Mouse (Mus musculus) adrenal gland (tissue): ENCODE results near the gene Tulp2.
"Not testable (repeated sequence)": the region's sequence is repeated elsewhere in the genome, so short reads cannot be mapped to it uniquely, and the experiment has no call there.

Experiments
- intact Hi-C: fragments of 180-260 bp; cut with DNase I; formaldehyde crosslinking; loops from one replicate; pipeline ENCODE4 v1.15.1; 2025

Tulp2 gene

GRCm38 (mm10) chr7:45482166-45482565, 489 bp downstream of the Tulp2 start:
- intact Hi-C loops, result no loop called here

DNA sequence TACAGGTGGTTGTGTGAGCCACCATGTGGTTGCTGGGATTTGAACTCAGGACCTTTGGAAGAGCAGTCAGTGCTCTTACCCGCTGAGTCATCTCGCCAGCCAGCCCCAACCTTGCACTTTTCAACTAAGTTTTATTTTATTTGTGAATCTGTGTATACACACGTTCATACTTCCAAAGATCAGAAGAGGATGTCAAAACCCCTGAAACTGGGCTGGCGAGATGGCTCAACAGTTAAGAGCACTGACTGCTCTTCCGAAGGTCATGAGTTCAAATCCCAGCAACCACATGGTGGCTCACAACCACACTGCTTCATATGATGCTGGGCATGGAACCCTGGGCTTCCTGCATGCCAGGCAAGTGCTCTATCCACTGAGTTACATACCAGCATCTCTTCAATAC, 3.3 kb downstream of the Tulp2 start:
- intact Hi-C loops, result not testable (repeated sequence)

DNA sequence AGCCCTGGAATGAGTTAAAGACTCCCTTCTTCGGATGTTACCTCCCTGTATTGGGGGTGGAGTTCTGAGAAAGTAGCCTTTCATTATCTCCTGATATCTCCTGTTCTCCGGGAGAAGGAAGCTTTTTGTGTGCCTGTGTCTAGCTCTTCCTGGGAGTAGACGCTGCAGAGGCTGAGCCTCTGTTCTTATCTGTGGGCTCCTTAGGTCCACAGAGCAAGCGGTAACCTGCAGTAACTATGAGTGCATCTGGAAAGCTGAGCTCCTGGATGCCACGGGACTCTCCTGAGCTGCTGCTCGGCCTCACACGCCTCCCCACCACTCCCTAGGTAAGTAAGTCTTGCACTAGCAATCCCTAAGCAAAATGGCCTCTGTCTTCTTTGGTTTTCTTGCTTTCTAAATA, 4.5 kb downstream of the Tulp2 start:
- intact Hi-C loops, result no loop called here

- intact Hi-C loops, result no loop called here
Measured at GRCm38 (mm10) chr7:45486761-45487415, 5.2 kb downstream of the Tulp2 start, which contains the start of gene Gm45808. TSS of gene Gm45808 (minus strand) at chr7:45486811.

- intact Hi-C loops, result no loop called here
Measured at GRCm38 (mm10) chr7:45487861-45488292, 6.2 kb downstream of the Tulp2 start.

GRCm38 (mm10) chr7:45488293-45489204, 6.9 kb downstream of the Tulp2 start, which contains the start of gene Dhdh:
TSS of gene Dhdh (minus strand) at chr7:45488805.
- intact Hi-C loops, result no loop called here

- intact Hi-C loops, result no loop called here
Measured at GRCm38 (mm10) chr7:45489578-45489977, 7.9 kb downstream of the Tulp2 start.

DNA sequence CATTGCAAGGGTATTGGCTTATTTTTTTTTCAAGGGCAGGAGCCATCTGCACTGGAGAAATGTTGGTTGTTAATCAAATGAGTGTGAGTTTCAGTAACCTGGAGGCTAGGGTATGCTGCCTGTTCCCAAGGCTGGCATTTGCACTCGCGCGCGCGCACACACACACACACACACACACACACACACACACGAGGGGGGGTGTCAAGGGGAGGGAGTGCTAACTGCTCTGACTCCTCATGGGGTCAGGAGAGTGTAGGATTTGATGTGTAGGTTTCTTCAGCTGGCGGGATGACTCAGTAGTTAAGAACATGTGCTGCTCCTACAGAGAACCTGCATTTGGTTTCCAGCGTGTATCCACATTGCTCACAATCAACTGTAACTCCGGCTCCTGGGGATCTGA, 9.1 kb downstream of the Tulp2 start:
- intact Hi-C loops, result no loop called here

- intact Hi-C loops, result no loop called here
Measured at GRCm38 (mm10) chr7:45491264-45491663, 9.6 kb downstream of the Tulp2 start.

DNA sequence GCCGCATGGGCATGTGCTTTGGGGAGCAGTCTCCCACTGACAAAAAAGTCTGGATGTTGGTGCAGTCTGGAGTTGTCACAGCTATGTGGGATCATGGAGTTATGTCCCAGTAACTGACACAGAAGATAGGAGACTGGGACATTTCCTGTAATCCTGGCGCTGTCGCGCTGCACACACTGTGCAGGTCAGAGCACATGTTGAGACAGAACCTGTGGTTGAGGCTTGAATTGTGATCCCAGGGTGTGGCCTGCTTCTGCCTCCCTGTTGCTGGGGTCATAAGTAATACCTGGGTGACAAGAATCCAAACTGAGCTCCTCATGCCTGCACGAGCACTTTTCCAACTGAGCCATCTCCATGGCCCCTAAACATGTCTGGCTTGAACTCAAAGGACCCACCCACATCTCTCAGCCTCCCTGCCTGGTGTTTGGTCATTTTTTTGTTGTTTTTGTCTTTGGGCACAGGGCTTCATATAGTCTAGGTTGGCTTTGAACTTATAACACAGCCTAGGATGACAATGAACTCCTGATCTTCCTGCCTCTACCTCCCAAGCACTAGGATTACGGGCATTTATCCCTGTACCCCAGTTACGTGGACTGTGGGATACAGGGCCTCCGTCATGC, 10.7 kb downstream of the Tulp2 start:
- intact Hi-C loops, result no loop called here

- intact Hi-C loops, result no loop called here
Measured at GRCm38 (mm10) chr7:45492951-45493350, 11.3 kb downstream of the Tulp2 start.

- intact Hi-C loops, result no loop called here
Measured at GRCm38 (mm10) chr7:45494548-45494947, 12.9 kb downstream of the Tulp2 start.

- intact Hi-C loops, result no loop called here
Measured at GRCm38 (mm10) chr7:45498427-45498826, 16.8 kb downstream of the Tulp2 start.

- intact Hi-C loops, result no loop called here
Measured at GRCm38 (mm10) chr7:45507583-45507982, 25.9 kb downstream of the Tulp2 start.

DNA sequence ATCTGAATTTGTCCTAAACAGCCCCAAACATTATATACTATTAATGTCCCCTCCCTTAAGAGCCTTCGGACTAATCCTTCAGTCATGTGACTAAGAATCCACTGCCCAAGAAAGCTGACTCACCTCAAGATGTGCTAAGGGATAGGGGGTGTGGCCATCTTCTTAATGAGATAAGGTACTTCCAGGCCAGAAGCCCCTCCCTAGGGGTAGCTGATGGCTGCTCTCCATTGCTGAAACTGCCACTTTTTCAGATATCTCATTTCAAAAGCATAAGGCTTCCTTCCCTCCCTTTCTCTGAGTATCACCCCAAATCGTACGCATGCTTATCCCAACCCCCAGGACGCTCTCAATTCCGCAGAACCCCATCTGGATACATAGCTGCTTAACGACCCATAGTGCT, 26.9 kb downstream of the Tulp2 start:
- intact Hi-C loops, result no loop called here

- intact Hi-C loops, result no loop called here
Measured at GRCm38 (mm10) chr7:45509181-45509882, 27.7 kb downstream of the Tulp2 start.

DNA sequence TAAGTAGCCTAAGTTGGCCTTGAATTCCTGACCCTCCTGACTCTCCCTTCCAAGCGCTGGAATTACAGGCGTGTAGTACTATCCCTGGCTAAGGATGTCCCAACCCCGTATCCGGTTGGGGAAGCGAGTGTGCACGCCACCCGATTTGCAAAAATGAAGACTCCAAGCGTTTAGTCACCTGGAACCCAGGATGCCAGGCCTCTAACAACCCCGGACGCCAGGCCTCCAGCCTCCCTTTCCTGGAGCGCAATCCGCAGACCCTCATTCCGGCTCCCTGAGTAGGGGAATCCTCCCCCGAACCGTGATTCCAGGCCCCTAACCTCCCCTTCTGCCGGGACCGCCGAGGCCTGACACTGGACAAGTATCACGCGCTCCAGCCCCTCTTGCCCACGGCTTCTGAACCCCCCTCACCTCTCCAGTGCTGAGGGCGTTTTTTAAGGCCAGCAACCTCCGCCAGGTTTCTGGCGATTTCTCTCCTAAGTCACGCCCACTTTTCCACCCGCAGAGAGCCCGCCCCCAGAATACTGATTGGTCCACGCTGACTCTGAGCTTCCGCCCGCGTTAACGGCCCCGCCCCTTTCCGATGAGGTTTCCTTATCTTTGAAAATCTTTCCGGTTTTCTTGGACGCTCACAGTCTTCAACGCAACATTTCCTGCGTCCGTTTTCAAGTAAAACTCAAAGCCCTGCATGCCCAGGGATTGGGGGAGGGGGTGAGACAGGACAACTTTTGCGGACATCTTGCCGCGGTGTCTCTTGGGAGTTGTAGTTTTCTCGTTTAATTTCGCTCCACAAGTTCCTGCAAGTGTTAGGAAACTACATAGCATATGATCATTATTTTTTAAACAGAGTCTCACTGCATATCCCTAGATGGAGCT, 28.5 kb downstream of the Tulp2 start, which contains the start of gene Nucb1:
Gene Nucb1, minus strand, starts transcription at position 495 of the 876 bp plus-strand sequence.
- intact Hi-C loops, result no loop called here

DNA sequence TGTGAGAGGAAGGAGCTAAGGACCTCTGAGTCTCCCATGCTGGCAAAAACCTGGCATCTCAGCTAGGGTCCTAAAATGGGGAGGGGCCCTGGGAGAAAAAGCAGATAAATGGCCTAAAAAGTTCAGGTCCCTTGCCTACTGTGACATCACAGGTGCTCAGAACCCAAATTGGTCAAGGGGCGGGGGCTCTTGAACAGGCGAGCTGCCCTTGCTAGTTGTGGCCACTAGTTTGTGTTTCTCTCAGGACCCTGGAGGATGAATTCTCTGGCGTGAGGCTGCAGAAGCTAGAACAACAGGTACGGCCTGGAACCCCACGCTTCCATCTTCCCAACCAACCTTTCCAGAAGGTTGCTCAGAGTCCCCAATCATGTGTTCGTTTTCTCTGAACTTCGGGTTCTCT, 32.7 kb downstream of the Tulp2 start:
- intact Hi-C loops, result no loop called here

DNA sequence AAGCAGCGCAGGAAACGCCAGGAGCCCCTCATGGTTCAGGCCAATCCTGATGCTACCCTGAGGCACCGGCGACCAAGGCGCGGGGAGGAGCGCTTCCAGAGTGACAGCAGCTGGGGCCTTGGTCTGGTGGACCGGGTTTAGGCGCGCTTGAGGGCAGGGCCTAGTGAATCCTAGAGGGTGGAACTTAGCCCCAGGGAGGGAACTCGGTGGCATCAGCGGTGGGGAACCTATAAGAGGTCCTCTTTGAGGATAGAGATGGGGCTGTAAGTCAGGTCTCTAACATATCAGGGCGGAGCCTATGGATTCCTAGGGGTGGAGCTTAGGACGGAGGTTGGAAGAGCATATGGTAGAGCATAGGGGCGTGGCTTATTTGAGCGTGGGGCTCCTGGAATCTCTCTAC, 33.8 kb downstream of the Tulp2 start:
- intact Hi-C loops, result loop anchor here (5.0 kb wide), 1 partner anchor 43 kb away; no protein-coding TSS in a partner anchor

DNA sequence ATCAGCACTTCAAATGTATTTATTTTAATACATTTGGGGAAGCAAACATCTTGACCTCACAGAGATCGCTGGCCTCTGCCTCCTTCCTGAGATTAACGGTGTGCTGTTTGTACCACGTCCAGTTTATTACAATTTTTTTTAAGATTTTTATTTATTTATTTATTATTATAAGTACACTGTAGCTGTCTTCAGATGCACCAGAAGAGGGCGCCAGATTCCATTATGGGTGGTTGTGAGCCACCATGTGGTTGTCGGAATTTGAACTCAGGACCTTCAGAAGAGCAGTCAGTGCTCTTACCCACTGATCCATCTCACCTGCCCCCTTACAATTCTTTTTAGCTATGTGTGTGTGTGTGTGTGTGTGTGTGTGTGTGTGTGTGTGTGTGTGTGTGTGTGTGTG, 35.2 kb downstream of the Tulp2 start:
- intact Hi-C loops, result loop anchor here (5.0 kb wide), 1 partner anchor 45 kb away; no protein-coding TSS in a partner anchor
